Mouse (Mus musculus) hindbrain, postnatal 0 days (tissue): ENCODE measurements at regions not wholly inside any gene's neighbourhood (a gene's known extent, or its start where the extent isn't known, plus 50 kb on each side); places are given as distances from the start of the nearest gene placed in this dataset.

Source experiments
- ATAC-seq: fragments of 200-750 bp; cut with Nextera tagmentation; 2 replicates; pipeline ENCODE4 v1.8.0; 2017; ENCODE audit warnings: mild to moderate bottlenecking, moderate TSS enrichment, moderate library complexity
- DNase-seq: peaks from one replicate; pipeline ENCODE4 v3.0.0-alpha.2; 2015; ENCODE audit warnings: low spot score
- H3K27ac ChIP-seq: fragments of 300-500 bp; sonication (generic); 2 replicates; pipeline ENCODE4 v1.5.1; 2014; ENCODE audit warnings: mild to moderate bottlenecking
- H3K27me3 ChIP-seq: fragments of 300-500 bp; sonication (generic); 2 replicates; pipeline ENCODE4 v1.6.1; 2014; ENCODE audit warnings: low read length, mixed read lengths; ENCODE audit not compliant: insufficient read depth
- H3K36me3 ChIP-seq: fragments of 300-500 bp; sonication (generic); 2 replicates; pipeline ENCODE4 v1.6.1; 2014; ENCODE audit warnings: low read length, mixed read lengths; ENCODE audit not compliant: insufficient read depth
- H3K4me1 ChIP-seq: fragments of 300-500 bp; sonication (generic); 2 replicates; pipeline ENCODE4 v1.6.1; 2014; ENCODE audit warnings: antibody characterized with exemption, low read length, mixed read lengths; ENCODE audit not compliant: insufficient read depth
- H3K4me2 ChIP-seq: fragments of 300-500 bp; sonication (generic); 2 replicates; pipeline ENCODE4 v1.6.1; 2014; ENCODE audit warnings: low read depth, mild to moderate bottlenecking, low read length, moderate library complexity, mixed read lengths
- H3K4me3 ChIP-seq: fragments of 300-500 bp; sonication (generic); 2 replicates; pipeline ENCODE4 v1.5.1; 2014; ENCODE audit warnings: low read length
- H3K9ac ChIP-seq: fragments of 300-500 bp; sonication (generic); replicated peaks from 2 replicates; pipeline ENCODE4 v1.6.1; 2014; ENCODE audit warnings: mild to moderate bottlenecking, low read length, moderate library complexity, mixed read lengths
- H3K9me3 ChIP-seq: fragments of 300-500 bp; sonication (generic); 2 replicates; pipeline ENCODE4 v1.6.1; 2016; ENCODE audit warnings: low read length, mixed read lengths
- CTCF ChIP-seq: IDR thresholded peaks from 2 replicates; pipeline ENCODE4 v1.5.1; 2016; ENCODE audit warnings: antibody characterized with exemption, control low read depth, low read depth
- WGBS: fragments of 180-500 bp; shearing (Covaris S2); extraction: QIAGEN DNeasy Blood & Tissue Kit; methylation state at CpG from one replicate; pipeline ENCODE4 v1.1.7; 2014; 5-methylcytosine and 5-hydroxymethylcytosine counted together

DNA sequence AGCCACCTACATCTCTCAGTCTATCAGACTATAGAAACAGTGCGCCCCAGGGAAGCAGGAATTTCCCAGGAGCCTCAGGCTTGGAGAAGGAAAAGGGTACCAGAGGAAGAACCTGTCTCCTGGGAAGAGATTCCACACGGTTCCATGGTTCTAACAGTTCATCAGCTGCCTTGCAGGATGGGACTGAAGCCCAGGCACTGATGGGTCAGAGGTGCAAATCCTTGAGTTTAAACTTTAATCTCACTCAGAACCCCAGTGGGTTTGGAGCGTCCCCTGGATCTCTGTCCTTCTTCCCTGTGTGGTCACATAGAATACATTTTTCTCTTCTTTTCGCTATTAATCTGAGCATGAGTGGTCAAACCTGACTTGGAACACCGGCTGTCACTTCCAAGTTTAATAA is 67.9 kb upstream of the Slc22a12 start:
- H3K4me1 ChIP-seq = no peaks in the 10 kb centered on the region
- no peaks in the 10 kb centered on the region for H3K27me3 ChIP-seq
- H3K36me3 ChIP-seq = no peaks in the 10 kb centered on the region
- DNase-seq = no peak
- no peak overlapping the region for H3K4me2 ChIP-seq
- H3K9me3 ChIP-seq = no peaks in the 10 kb centered on the region
- no peak overlapping the region for H3K27ac ChIP-seq
- no peak for TF ChIP-seq CTCF
- no peak for ATAC-seq
- H3K4me3 ChIP-seq = no peak overlapping the region
- 66% methylated on average over 5 of the region's 5 CpGs for WGBS
- H3K9ac ChIP-seq = no peak overlapping the region

DNA sequence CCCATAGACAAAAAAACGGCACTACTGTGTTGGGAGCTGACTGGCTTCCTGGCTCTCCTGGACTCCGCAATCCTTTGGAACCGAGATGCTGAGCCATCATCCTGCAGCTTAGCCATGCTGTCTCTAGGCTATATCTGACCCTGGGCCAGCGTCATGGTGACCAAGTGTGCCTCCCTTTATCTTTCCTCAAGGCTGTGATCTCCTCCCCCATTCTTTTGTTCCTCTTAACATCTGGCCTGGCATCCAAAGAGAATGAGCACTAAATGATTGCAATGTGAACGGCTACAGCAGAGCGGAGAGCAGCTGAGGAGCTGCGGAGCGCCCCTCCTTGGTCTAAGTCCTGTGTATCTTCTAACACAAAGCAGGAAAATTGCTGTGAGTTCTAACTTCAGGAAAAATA is 67.2 kb upstream of the Slc22a12 start:
- Histone ChIP-seq H3K4me2 (no peak overlapping the region), H3K27ac (0 out of 2 replicates have a peak overlapping the region, but pooled peaks have one; percentile 20), H3K27me3 (no peaks in the 10 kb centered on the region), H3K36me3 (no peaks in the 10 kb centered on the region), H3K9me3 (no peaks in the 10 kb centered on the region), H3K4me1 (no peaks in the 10 kb centered on the region), H3K4me3 (no peak overlapping the region), H3K9ac (no peak overlapping the region)
- no peak for ATAC-seq
- TF ChIP-seq CTCF = no peak
- WGBS = 25% methylated on average over 8 of the region's 8 CpGs
- peak; percentile 21 for DNase-seq

DNA sequence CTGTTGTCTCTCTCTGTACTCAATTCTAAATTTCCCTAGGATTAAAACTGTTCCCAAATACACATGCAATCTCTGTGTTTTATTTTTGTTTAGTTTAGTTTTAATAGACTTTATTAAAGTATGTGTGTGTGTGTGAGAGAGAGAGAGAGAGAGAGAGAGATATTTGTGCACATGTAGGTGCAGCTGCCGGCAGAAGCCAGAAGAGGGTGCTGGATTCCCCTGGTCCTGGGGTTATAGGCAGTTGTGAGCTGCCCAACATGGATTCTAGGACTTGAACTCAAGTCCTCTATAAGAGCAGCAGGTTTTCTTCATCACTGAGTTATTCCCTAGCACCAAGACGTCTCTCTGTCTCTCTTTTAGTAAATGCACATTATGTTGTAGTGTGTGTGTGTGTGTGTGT is 64.7 kb upstream of the Slc22a12 start:
- WGBS = 95% methylated on average over 2 of the region's 2 CpGs
- 0 out of 2 replicates have a peak, but pooled peaks have one; percentile 5 for TF ChIP-seq CTCF
- no peaks in the 10 kb centered on the region for H3K27me3 ChIP-seq
- H3K4me1 ChIP-seq = no peaks in the 10 kb centered on the region
- no peaks in the 10 kb centered on the region for H3K9me3 ChIP-seq
- ATAC-seq (no peak), DNase-seq (no peak)
- no peak overlapping the region for H3K4me2 ChIP-seq
- H3K4me3 ChIP-seq = no peak overlapping the region
- no peak overlapping the region for H3K9ac ChIP-seq
- H3K27ac ChIP-seq = no peak overlapping the region
- no peaks in the 10 kb centered on the region for H3K36me3 ChIP-seq

DNA sequence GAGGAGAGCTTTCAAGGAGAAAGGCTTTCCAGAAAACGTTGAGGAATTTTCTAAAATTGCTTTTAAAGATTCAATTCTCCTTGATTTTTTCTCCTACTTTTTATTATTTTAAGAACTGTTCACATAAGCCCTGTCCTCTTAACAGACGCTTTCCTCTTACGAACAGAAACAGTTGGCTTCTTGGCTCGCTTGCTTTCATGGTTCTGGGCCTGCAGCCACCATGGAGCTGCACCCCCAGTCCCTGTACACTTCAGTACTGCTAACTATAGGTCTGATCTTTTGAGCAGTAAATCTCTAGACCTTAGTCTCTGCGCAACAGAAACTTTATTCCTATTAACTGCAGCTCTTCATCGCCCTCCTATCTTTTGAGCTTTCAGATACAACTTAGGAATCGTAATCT is 63.8 kb upstream of the Slc22a12 start:
- no peak for TF ChIP-seq CTCF
- DNase-seq = no peak
- WGBS = 77% methylated on average over 7 of the region's 7 CpGs
- no peaks in the 10 kb centered on the region for H3K27me3 ChIP-seq
- H3K4me3 ChIP-seq = no peak overlapping the region
- H3K4me2 ChIP-seq = no peak overlapping the region
- ATAC-seq = no peak
- no peak overlapping the region for H3K27ac ChIP-seq
- H3K36me3 ChIP-seq = no peaks in the 10 kb centered on the region
- H3K9me3 ChIP-seq = no peaks in the 10 kb centered on the region
- no peak overlapping the region for H3K9ac ChIP-seq
- no peaks in the 10 kb centered on the region for H3K4me1 ChIP-seq

DNA sequence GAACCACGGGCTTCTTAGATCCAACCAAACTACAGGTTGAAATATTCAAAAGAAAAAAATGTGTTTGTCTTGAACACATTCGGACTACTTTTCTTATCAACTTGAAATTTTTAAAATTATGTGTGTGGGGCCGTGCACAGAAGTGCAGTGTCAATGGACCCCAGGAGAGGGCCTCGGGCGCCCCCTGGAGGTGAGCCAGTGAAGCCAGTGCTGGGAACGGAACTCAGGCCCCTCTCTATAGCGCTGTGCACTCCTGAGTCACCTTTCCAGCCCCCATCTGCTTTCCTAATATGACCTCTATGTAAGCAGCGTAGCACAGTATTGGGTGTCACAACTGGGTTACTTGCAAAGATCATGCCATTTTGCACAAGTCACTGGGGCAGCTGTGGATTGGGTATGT is 61.9 kb upstream of the Slc22a12 start:
- H3K27ac ChIP-seq = no peak overlapping the region
- H3K4me2 ChIP-seq = no peak overlapping the region
- no peak overlapping the region for H3K9ac ChIP-seq
- TF ChIP-seq CTCF = no peak
- no peaks in the 10 kb centered on the region for H3K36me3 ChIP-seq
- no peaks in the 10 kb centered on the region for H3K27me3 ChIP-seq
- DNase-seq (no peak), ATAC-seq (no peak)
- H3K9me3 ChIP-seq = no peaks in the 10 kb centered on the region
- 60% methylated on average over 8 of the region's 8 CpGs for WGBS
- no peak overlapping the region for H3K4me3 ChIP-seq
- H3K4me1 ChIP-seq = no peaks in the 10 kb centered on the region

GRCm38 (mm10) chr19:6600873-6601530 is 58.2 kb upstream of the Slc22a12 start:
- no peaks in the 10 kb centered on the region for H3K36me3 ChIP-seq
- no peak overlapping the region for H3K4me2 ChIP-seq
- no peaks in the 10 kb centered on the region for H3K9me3 ChIP-seq
- no peak overlapping the region for H3K27ac ChIP-seq
- no peak for TF ChIP-seq CTCF
- no peaks in the 10 kb centered on the region for H3K4me1 ChIP-seq
- H3K4me3 ChIP-seq = no peak overlapping the region
- ATAC-seq (no peak), DNase-seq (no peak)
- H3K9ac ChIP-seq = no peak overlapping the region
- 40% methylated on average over 12 of the region's 12 CpGs for WGBS
- no peaks in the 10 kb centered on the region for H3K27me3 ChIP-seq

- Histone ChIP-seq H3K27me3 (no peaks in the 10 kb centered on the region), H3K9me3 (no peaks in the 10 kb centered on the region), H3K4me2 (no peak overlapping the region), H3K4me1 (no peaks in the 10 kb centered on the region), H3K4me3 (no peak overlapping the region), H3K9ac (no peak overlapping the region), H3K36me3 (no peaks in the 10 kb centered on the region), H3K27ac (no peak overlapping the region)
- DNase-seq (no peak), ATAC-seq (no peak)
- 87% methylated on average over 3 of the region's 3 CpGs for WGBS
- TF ChIP-seq CTCF = no peak
These were observed 56.4 kb upstream of the Slc22a12 start for GRCm38 (mm10) chr19:6599281-6599680.
